ENCODE assay signal across 21 mouse cellular contexts in the genomic region with DNA sequence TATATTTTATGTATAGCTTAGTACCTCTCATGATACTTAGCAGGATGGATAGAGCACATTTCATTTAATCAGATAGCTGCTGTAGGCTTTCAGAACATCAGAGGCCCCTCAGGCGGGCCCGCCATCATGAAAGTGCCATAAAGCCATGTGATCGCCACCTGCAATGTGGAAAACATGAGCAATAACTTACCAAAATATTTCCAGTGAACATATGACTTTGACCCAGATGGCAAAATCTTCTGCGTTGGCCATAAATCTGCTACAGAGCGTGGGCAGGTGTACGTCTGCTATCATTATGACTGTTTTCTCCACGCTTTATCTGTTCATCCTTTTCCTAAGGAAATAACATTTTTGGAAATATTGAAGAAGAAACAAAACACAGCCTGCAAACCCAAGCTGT.
A peak's percentile ranks its signal among the peaks of the same experiment; 100 is the strongest.
DNase-seq lines count a peak whose midpoint lies in the region; TF ChIP-seq lines count a peak whose summit lies in the region.
"Had no signal": no experiment of that assay in that cellular context is flagged by ENCODE, and none has a peak within 500 bp of the region (broad histone marks: within the 10 kb centered on the region; RNA-seq: fewer than 3 reads in every experiment).

No protein-coding gene starts in this region.

- peaks cover 0 to 18% of the 10 kb centered on the region in 2 experiments; a peak in 2 of 4 replicates for H3K4me1 ChIP-seq in CH12.LX (ENCODE audit: control insufficient read depth in 1 of 2, insufficient read depth in 2 of 2)
- H3K4me1 ChIP-seq: heart, embryonic 10.5 days; hindbrain, embryonic 12.5 days; limb, embryonic 10.5 days; neural tube, embryonic 13.5 days had no signal

- dilution Hi-C loops in CH12.LX (cut with MboI; ENCODE audit: extremely low pct_ligation_motif_present, extremely low pct_unique_long_range_greater_than_20kb, low sequenced_read_pairs) = no loop called here

- TF ChIP-seq POLR2A in CH12.LX (IDR thresholded peaks at IDR 0.05; ENCODE audit: low read depth, low read length) = no peak

- in situ Hi-C loops in CH12.LX (cut with MboI; ENCODE audit: low pct_ligation_motif_present, low pct_unique_long_range_greater_than_20kb, low sequenced_read_pairs) = no loop called here

- no peak for TF ChIP-seq CTCF in CH12.LX (conservative IDR thresholded peaks at IDR 0.05 in 1 of 2, IDR thresholded peaks at IDR 0.05 in 1 of 2; ENCODE audit: low read depth in 2 of 2, low read length in 2 of 2)

- no peak overlapping the region for H3K27ac ChIP-seq in CH12.LX (ENCODE audit: insufficient read depth, low read depth)
- H3K27ac ChIP-seq: heart, embryonic 10.5 days; hindbrain, embryonic 12.5 days; limb, embryonic 10.5 days; midbrain, embryonic 13.5 days; neural tube, embryonic 13.5 days had no signal

- no peak overlapping the region for H3K9ac ChIP-seq in CH12.LX (ENCODE audit: insufficient read depth, low read depth)
- H3K9ac ChIP-seq: hindbrain, embryonic 12.5 days; liver, postnatal 0 days; midbrain, embryonic 13.5 days; neural tube, embryonic 13.5 days had no signal

- intact Hi-C loops in left cerebral cortex, postnatal 25 days (cut with DNase I) = no loop called here

- no peaks in the 10 kb centered on the region for H3K79me2 ChIP-seq in CH12.LX (replicated peaks; ENCODE audit: control insufficient read depth, extremely low read depth, insufficient read depth, poor library complexity, severe bottlenecking)

- peaks cover 12% of the 10 kb centered on the region for H3K9me3 ChIP-seq in CH12.LX (replicated peaks; ENCODE audit: low read length)
- H3K9me3 ChIP-seq: heart, embryonic 10.5 days; hindbrain, embryonic 12.5 days; limb, embryonic 10.5 days; midbrain, embryonic 13.5 days; neural tube, embryonic 13.5 days had no signal

- peak; percentile 38 to 62 for DNase-seq in frontal cortex, adult 2 months (ENCODE audit: extremely low spot score in 1 of 2, low spot score in 1 of 2)
- DNase-seq in frontal cortex, postnatal 10 days (ENCODE audit: low spot score in 2 of 2) = no peak
- DNase-seq in CH12.LX (ENCODE audit: extremely low read depth) = peak; percentile 50
- peak; percentile 53 to 75 for DNase-seq in layer of hippocampus, adult 8-10 months (ENCODE audit: low spot score in 2 of 2)
- peak; percentile 37 to 75 for DNase-seq in left cerebral cortex, postnatal 25 days (ENCODE audit: low spot score in 2 of 2)
- DNase-seq in kidney, adult 8-10 months = no peak
- DNase-seq in cerebellum, adult 11-12 months = no peak
- DNase-seq in thymus, postnatal 4 days = no peak
- DNase-seq: adrenal gland, postnatal 14 days; cerebellum, adult 11 months; cerebellum, postnatal 25 days; embryo, embryonic 11 days; kidney, postnatal 36 days; liver, postnatal 0 days; lung, postnatal 10 days; thymus, postnatal 25 days had no signal

- no peaks in the 10 kb centered on the region for H3K36me3 ChIP-seq in CH12.LX (replicated peaks in 1 of 2; ENCODE audit: control insufficient read depth in 1 of 2, insufficient read depth in 1 of 2, low read length in 1 of 2)
- H3K36me3 ChIP-seq: heart, embryonic 10.5 days; hindbrain, embryonic 12.5 days; limb, embryonic 10.5 days; midbrain, embryonic 13.5 days; neural tube, embryonic 13.5 days had no signal

- no peak overlapping the region for H3K4me2 ChIP-seq in CH12.LX (ENCODE audit: insufficient read depth, low read depth, poor library complexity, severe bottlenecking)
- H3K4me2 ChIP-seq: hindbrain, embryonic 12.5 days; midbrain, embryonic 13.5 days; neural tube, embryonic 13.5 days had no signal

- no peak for TF ChIP-seq RAD21 in CH12.LX (IDR thresholded peaks at IDR 0.05; ENCODE audit: low read depth, low read length)

- TF ChIP-seq EP300 in CH12.LX (IDR thresholded peaks at IDR 0.05; ENCODE audit: low read length) = peak; percentile 85

- H3K27me3 ChIP-seq in CH12.LX (replicated peaks) = no peaks in the 10 kb centered on the region
- H3K27me3 ChIP-seq: hindbrain, embryonic 12.5 days; midbrain, embryonic 13.5 days; neural tube, embryonic 13.5 days had no signal

- no peak overlapping the region for H3K4me3 ChIP-seq in CH12.LX (replicated peaks in 1 of 3; ENCODE audit: low read depth in 2 of 3, low read length in 2 of 3, poor library complexity in 1 of 3)
- H3K4me3 ChIP-seq: heart, embryonic 10.5 days; hindbrain, embryonic 12.5 days; limb, embryonic 10.5 days; midbrain, embryonic 13.5 days; neural tube, embryonic 13.5 days had no signal

TF ChIP-seq in CH12.LX, 34 proteins besides CTCF, POLR2A, EP300 and RAD21:
- no peak for TF ChIP-seq CHD2 (IDR thresholded peaks at IDR 0.05; ENCODE audit: low read length)
- TF ChIP-seq NRF1 (IDR thresholded peaks at IDR 0.05; ENCODE audit: low read depth, low read length) = no peak
- peak; percentile 79 for TF ChIP-seq JUND (conservative IDR thresholded peaks at IDR 0.05; ENCODE audit: low read depth, low read length)
- TF ChIP-seq KAT2A (IDR thresholded peaks at IDR 0.05; ENCODE audit: insufficient replicate concordance, low read length) = no peak
- TF ChIP-seq ELF1 (IDR thresholded peaks at IDR 0.05; ENCODE audit: low read depth, low read length) = no peak
- no peak for TF ChIP-seq USF1 (IDR thresholded peaks at IDR 0.05; ENCODE audit: low read depth, low read length)
- no peak for TF ChIP-seq MAZ (IDR thresholded peaks at IDR 0.05; ENCODE audit: low read depth, low read length)
- TF ChIP-seq ZNF384 (IDR thresholded peaks at IDR 0.05; ENCODE audit: low read depth, low read length) = no peak
- no peak for TF ChIP-seq GABPA (IDR thresholded peaks at IDR 0.05; ENCODE audit: insufficient replicate concordance, low read depth, low read length)
- 0 out of 2 replicates have a peak, but pooled peaks have one; percentile 9 for TF ChIP-seq USF2 (conservative IDR thresholded peaks at IDR 0.05; ENCODE audit: low read depth, low read length)
- peak; percentile 32; the same call in 1 of the 2 replicates for TF ChIP-seq IRF4 (IDR thresholded peaks at IDR 0.05; ENCODE audit: low read depth, low read length)
- TF ChIP-seq MAX (IDR thresholded peaks at IDR 0.05; ENCODE audit: low read length) = 0 out of 2 replicates have a peak, but pooled peaks have one; percentile 41
- no peak for TF ChIP-seq NELFE (IDR thresholded peaks at IDR 0.05; ENCODE audit: low read depth, low read length)
- no peak for TF ChIP-seq CHD1 (IDR thresholded peaks at IDR 0.05; ENCODE audit: low read depth, low read length)
- no peak for TF ChIP-seq MXI1 (IDR thresholded peaks at IDR 0.05; ENCODE audit: low read depth, low read length)
- no peak for TF ChIP-seq POLR2AphosphoS2 (IDR thresholded peaks at IDR 0.05; ENCODE audit: low read depth, low read length)
- TF ChIP-seq PAX5 (IDR thresholded peaks at IDR 0.05; ENCODE audit: low read length) = no peak
- no peak for TF ChIP-seq E2F4 (IDR thresholded peaks at IDR 0.05; ENCODE audit: insufficient replicate concordance, low read depth, low read length)
- no peak for TF ChIP-seq UBTF (IDR thresholded peaks at IDR 0.05; ENCODE audit: low read depth, low read length)
- TF ChIP-seq SMC3 (IDR thresholded peaks at IDR 0.05; ENCODE audit: low read depth, low read length) = no peak
- peak; percentile 20; the same call in 1 of the 2 replicates for TF ChIP-seq BHLHE40 (IDR thresholded peaks at IDR 0.05; ENCODE audit: low read depth, low read length)
- TF ChIP-seq HCFC1 (IDR thresholded peaks at IDR 0.05; ENCODE audit: low read depth, low read length) = no peak
- TF ChIP-seq TBP (conservative IDR thresholded peaks at IDR 0.05; ENCODE audit: low read depth, low read length) = no peak
- no peak for TF ChIP-seq MYC (IDR thresholded peaks at IDR 0.05; ENCODE audit: low read depth, low read length)
- no peak for TF ChIP-seq ZC3H11A (IDR thresholded peaks at IDR 0.05; ENCODE audit: low read depth, low read length)
- peak; percentile 70 for TF ChIP-seq TCF12 (IDR thresholded peaks at IDR 0.05; ENCODE audit: low read depth, low read length)
- TF ChIP-seq SIN3A (IDR thresholded peaks at IDR 0.05; ENCODE audit: low read length) = no peak
- TF ChIP-seq MEF2A (IDR thresholded peaks at IDR 0.05; ENCODE audit: borderline replicate concordance, low read depth, low read length) = peak; percentile 59; the same call in 1 of the 2 replicates
- no peak for TF ChIP-seq ZKSCAN1 (IDR thresholded peaks at IDR 0.05; ENCODE audit: borderline replicate concordance, low read depth, low read length)
- TF ChIP-seq MAFK (IDR thresholded peaks at IDR 0.05; ENCODE audit: insufficient replicate concordance, low read length) = no peak
- TF ChIP-seq RCOR1 (conservative IDR thresholded peaks at IDR 0.05; ENCODE audit: low read depth, low read length) = no peak
- TF ChIP-seq JUN (IDR thresholded peaks at IDR 0.05; ENCODE audit: insufficient read depth, low read depth, low read length) = peak; percentile 70
- TF ChIP-seq ZMIZ1 (IDR thresholded peaks at IDR 0.05; ENCODE audit: low read depth, low read length) = no peak
- TF ChIP-seq ETS1 (conservative IDR thresholded peaks at IDR 0.05; ENCODE audit: low read depth, low read length) = peak; percentile 76

Comparison
In these comparisons a context has a peak if more than half of its experiments do, and no peak if none do; other contexts are left out.
1. DNase-seq: peak in frontal cortex, adult 2 months (2 of 2), CH12.LX (single experiment), layer of hippocampus, adult 8-10 months (2 of 2) and left cerebral cortex, postnatal 25 days (2 of 2); none in frontal cortex, postnatal 10 days (0 of 2), kidney, adult 8-10 months (0 of 2), cerebellum, adult 11-12 months (single experiment) and thymus, postnatal 4 days (single experiment).